Mouse (Mus musculus) central nervous system, embryonic 18 days (tissue): ENCODE data around the gene Cer1. TPM values are rescaled to one million over a fixed set of nuclear protein-coding genes. Genes with fewer than 3 reads are reported as not detected.

Experiments
- polyA plus RNA-seq: library from polyadenylated mRNA; depleted of rRNA; stranded (reverse); fragments of >200 nt; gene quantifications from 2 replicates; pipeline ENCODE4 v1.2.3, GENCODE M21; 2012; rRNA removed

Gene Cer1
- 0.04 TPM in 1 of 2 replicates, not detected in the other for polyA plus RNA-seq

GRCm38 (mm10) chr4:82884636-82885534 lies at the start of gene Cer1:
Gene Cer1, minus strand, starts transcription at chr4:82885148.

GRCm38 (mm10) chr4:82859131-82860125 lies 25.5 kb downstream of the Cer1 start, which contains the start of gene Zdhhc21:
Gene Zdhhc21, minus strand, starts transcription at chr4:82859958.

Other genes starting within 250 kb of the Cer1 start
- 56.1 and 58.7 TPM in 2 replicates for gene Nfib, start 179.4 kb downstream of the Cer1 start, polyA plus RNA-seq
- gene Zdhhc21, start 25.2 kb downstream of the Cer1 start, polyA plus RNA-seq = 15.7 and 16.5 TPM in 2 replicates
- gene Frem1, start 167.2 kb upstream of the Cer1 start, polyA plus RNA-seq = 3.1 and 3.2 TPM in 2 replicates